Mouse (Mus musculus) mesoderm, embryonic 11.5 days (tissue): ENCODE data around the gene Slc19a3.

Source experiments
- DNase-seq: peaks from one replicate; pipeline ENCODE4 v3.0.0-alpha.2; 2012; ENCODE audit warnings: low read depth, low spot score

Slc19a3 gene

GRCm38 (mm10) chr1:83038109-83038672 is at the start of gene Slc19a3:
TSS of gene Slc19a3 (minus strand) at chr1:83038448.
- peak; percentile 43 for DNase-seq

- DNase-seq = no peak
Observed at GRCm38 (mm10) chr1:83084790-83085189, 46.5 kb upstream of the Slc19a3 start.

DNA sequence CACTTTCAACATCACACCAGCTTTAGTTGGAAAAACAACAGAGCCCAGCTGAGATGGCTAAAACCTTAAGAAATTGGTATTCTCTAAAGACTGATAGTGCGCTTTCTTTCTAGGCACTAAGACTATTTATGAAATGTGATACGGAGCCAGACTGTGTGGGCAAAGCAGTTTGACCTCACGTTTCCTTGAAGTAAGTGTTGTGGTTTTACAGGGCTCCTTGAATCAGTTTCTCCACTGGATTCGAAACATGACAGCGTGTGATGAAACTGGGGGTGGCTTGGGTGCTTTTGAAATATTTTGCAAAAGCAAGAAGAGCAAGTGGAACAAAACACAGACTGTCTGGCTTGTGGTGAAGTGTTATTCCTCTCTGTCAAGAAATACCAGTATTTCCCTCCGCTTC is 38.8 kb upstream of the Slc19a3 start:
- DNase-seq = no peak

GRCm38 (mm10) chr1:83076190-83076917 is 38.1 kb upstream of the Slc19a3 start:
- peak; percentile 73 for DNase-seq

- DNase-seq = no peak
Observed at GRCm38 (mm10) chr1:83075526-83076189, 37.4 kb upstream of the Slc19a3 start.

DNA sequence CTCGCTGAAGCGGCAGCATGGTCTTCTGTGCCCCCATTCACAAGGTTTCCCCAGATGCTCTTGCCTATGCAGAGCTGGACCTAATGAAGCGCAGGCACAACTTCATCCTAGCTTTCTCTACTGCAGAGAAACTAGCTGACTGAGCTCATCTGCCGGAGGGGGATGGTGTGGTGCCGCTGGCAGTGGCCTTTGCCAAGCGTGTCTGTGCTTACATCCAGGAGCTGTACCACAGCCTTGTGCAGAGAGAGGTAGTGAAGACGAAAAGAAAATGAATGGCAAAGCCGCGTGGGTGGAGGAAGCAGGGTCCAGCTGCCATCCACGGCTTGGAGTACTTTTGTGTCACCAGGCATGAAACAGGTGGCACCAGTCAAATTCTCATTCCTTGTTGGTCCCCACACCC is 29.0 kb upstream of the Slc19a3 start:
- DNase-seq = no peak

GRCm38 (mm10) chr1:83066577-83066976 is 28.3 kb upstream of the Slc19a3 start:
- DNase-seq = no peak

- peak; percentile 57 for DNase-seq
Observed at GRCm38 (mm10) chr1:83064851-83065250, 26.6 kb upstream of the Slc19a3 start.

GRCm38 (mm10) chr1:83060643-83061042 is 22.4 kb upstream of the Slc19a3 start, which contains the start of gene Krtap28-13:
TSS of gene Krtap28-13 (plus strand) at chr1:83060930.
- DNase-seq = no peak

- no peak for DNase-seq
Observed at GRCm38 (mm10) chr1:83059278-83059677, 21.0 kb upstream of the Slc19a3 start, which contains the start of gene A030005K14Rik. TSS of gene A030005K14Rik (minus strand) at chr1:83059378.

DNA sequence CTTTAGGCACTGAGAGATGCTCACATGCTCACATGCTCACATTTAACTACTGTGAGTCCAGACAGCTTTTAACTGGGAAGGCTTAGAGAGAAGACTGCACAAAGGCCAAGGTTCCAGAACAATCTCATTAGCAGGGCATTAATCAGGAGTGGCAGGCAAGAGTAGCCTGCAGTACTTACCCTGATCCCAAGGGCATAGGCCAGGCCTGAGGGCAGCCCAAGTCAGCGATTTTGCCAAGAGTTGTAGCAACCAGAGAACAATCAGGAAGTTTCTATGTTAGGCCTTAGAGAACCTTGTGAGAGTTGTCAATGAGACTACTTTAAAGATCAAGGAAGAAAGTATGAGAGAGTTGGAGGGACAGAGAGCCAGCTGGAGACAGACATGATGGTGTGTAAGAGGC is 20.2 kb upstream of the Slc19a3 start:
- no peak for DNase-seq

DNA sequence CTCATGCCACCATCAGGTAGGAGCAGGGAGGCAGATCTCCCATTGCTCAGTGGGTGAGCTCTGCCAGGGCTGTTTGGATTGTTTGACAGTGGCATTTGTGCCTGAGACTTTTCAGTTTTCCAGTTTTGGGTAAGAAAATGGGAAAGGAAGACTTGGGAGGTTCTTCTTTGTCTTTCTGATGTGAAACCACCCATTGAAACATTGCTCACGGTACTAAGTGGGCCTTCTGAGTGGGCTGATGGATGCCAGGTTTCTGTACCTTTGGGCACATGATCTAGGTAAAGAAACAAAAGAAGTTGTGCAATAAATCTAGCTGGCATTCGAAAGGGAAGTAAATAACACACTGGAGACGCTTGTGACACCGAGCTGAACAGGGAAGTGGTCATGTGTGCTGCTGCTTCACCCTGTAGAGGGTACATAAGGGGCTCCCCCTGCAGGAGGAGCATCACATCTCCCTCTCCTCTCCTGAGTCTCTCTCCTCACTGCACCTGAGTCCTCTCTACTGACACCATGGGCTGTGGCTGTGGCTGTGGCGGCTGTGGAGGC is 6.7 kb upstream of the Slc19a3 start, which contains the start of gene Gm47969:
Gene Gm47969, plus strand, starts transcription at position 51 of the 546 bp plus-strand sequence.
- DNase-seq = no peak

GRCm38 (mm10) chr1:83042380-83042779 is 4.1 kb upstream of the Slc19a3 start, which contains the start of gene Krtap28-10:
TSS of gene Krtap28-10 (minus strand) at chr1:83042480.
- no peak for DNase-seq

GRCm38 (mm10) chr1:83039080-83039479 is 832 bp upstream of the Slc19a3 start:
- no peak for DNase-seq

DNA sequence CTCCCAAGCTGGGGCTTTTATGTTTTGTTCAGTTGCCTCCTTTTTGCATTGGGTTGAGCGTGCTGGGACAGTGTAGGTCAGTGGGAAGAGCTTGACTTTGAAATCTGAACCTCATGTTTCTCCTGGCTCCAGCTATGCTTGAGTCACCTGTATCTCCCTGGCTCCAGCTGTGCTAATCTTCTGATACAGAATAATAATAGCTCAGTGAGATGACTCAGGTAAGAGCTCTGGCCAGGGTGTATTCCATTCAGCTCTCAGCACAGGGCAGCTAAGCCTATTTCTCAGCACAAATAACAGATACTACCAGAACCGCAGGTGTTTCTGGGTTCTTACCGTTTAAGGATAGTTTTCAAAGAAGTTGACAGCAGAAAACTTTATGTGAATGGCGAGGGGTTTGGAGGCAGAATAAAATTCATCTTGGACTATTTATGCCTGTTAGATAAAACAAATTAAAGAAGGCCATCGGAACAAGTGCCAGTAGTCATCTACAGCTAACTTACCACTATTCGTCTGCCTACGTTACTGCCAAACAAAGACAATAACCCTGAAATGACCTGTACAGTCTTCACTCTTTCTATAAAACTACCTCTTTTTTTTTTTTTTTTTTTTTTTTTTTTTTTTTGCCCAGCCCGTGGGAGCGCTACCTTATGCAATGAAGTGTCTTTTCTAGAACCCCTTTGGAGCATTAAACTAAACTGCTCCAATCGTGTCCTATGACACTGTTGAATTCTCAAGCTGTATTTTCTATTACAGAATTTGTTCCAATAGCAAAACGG is 1.2 kb downstream of the Slc19a3 start:
- no peak for DNase-seq

DNA sequence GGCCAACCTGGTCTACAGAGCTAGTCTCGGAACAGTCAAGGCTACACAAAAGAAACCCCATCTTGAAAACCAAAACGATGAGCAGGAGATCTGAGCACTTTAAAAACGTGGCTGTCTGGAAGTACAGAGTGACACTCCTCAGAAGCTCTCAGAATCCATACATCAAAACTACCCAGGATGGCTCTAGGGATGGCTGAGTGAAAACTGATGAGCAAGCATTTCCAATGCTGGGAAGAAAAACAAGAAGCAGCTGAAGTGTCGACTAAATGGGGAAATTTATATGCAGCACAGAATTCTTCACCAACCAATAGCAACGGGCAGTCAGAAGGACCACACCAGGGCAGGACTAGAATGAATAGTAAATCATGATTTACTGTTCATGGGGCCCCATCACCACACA is 3.7 kb downstream of the Slc19a3 start:
- DNase-seq = no peak

DNA sequence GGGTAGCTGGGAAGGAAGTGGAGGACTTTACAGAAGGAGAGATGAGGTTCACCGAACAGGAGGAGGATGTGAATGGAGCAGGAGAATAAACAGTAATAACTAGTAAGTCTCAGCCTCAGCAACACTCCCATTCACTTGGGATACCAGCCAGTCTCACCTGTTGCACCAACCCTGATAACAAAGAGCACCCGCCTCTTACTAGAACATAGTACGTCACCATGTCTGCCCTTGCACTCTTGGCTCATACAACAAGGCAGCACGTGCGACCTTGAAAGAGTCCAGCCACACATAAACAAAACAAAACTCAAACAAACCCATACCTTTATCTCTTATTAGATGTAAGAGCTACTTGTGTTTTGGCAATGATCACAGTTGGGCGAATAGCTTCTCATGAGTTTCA is 5.7 kb downstream of the Slc19a3 start:
- no peak for DNase-seq

DNA sequence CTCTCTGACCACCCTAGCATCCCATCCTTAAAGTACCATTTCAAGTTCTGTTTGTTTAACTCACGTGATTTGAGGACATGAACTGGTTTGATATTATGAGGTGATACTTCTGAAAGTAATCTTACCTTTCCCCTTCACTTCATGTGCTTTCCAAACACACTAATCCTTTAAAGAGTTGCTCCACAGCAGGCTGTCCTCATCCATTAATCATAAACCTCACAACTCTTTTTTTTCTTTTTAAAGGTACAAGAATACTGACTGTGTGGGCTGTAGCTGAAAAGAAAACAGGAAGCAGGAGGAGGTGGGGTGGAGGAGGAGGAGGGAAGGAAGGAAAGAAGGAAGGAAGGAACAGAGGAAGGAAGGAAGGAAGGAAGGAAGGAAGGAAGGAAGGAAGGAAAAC is 6.3 kb downstream of the Slc19a3 start:
- no peak for DNase-seq

DNA sequence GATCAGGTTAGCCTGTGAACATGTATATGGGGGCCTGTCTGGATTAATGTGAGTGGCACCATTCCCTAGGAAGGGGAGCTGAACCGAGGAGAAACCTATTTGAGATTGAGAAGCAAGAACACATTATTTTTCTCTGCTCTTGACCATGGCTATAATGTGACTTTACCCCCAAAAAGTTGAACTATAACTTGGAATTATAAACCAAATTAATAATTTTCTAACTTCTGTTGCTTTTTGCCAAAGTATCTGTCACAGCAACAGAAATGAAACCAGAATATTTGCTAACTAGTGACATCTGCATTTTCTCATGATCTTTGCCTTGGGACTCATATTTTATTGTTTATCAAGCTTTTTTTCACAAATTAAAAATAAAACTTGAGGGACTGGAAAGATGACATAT is 21.7 kb downstream of the Slc19a3 start:
- DNase-seq = no peak

DNA sequence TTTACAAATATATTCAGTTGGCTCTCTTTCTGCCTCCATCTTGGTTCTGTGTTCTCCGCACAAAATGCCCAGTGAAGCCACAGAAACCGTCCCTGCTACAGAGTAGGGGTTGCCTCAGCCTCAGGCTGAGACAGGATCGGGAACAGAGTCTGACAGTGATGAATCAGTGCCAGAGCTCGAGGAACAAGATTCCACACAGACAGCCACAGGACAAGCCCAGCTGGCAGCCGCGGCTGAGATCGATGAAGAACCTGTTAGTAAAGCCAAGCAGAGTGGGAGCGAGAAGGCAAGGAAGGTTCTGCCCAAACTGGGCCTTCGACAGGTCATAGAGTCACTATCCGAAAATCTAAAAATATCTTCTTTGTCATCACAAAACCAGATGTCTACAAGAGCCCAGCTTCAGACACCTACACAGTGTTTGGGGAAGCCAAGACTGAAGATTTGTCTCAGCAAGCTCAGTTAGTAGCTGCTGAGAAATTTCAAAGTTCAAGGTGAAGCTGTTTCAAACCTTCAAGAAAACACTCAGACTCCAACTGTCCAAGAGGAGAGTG is 22.8 kb downstream of the Slc19a3 start:
- no peak for DNase-seq

DNA sequence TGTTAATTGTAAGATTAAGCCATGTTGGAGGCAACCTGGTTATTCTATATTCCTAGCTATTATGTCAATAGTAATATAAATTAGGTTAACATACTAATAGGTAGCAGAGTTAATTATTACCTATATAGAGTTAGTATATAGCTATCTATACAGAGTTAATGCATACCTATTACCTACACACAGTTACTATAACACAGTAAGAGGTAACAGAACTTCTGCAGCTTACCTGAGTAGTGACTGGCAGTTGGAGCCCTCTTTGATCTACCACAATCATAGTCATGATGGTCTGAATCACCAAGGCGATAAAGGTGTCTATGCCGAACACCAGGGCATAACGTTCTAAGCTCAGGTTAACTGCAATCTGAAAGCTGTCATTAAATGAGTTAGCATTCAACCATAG is 23.8 kb downstream of the Slc19a3 start:
- no peak for DNase-seq
